Mouse (Mus musculus) cerebellum, adult 9-10 months (tissue): ENCODE data around the gene Csnk1g1.

ENCODE experiments used
- DNase-seq: peaks from one replicate; pipeline ENCODE4 v3.0.0; 2022

The Csnk1g1 gene

DNA sequence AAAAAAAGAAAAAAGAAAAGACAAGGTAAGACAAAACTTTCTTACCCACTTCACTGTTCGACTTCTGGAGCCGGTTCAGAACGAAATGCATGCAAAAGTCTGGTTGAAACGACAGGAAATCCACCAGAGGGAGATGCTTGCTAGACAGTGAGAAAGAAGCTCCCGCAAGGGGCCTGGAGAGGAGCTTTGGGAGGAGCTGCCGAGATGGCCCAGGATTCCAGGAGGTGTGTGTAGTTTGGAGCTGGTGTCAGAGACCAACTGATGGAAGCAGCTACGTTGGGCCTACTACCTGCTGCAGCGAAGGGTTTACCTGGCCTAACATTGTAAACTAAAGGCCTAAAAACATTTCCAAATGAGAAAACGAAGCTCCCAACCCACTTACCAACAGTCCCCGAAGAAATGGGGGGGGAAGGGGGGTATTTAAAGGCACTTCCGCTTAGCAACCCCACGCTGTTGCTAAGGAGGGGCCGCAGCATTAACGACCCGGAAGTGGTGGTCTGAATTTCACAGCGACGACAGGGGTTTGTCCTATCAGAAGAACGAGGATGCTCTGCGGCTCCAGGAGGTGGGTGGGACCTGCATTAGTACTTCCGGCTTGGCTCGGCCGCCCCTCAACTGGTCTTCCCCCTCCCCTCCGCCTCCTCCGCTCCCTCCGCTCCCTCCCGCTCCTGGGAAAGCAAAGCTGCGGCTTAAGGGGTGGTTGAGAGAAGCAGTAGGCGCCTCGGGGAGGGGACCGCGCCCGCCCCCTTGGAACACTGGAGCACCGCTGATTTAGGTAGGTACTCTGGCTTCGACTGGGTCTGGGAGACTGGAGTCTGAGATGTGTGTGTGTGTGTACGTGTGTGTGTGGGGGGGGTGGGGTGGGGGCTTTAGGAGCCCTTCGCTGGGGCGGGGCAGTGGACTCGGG, at the start of gene Csnk1g1, which contains the start of gene Trip4:
Gene Csnk1g1, plus strand, starts transcription at position 531 of the 907 bp plus-strand sequence.
Gene Trip4, minus strand, starts transcription at position 401 of the 907 bp plus-strand sequence.
- peak; percentile 98 for DNase-seq

DNA sequence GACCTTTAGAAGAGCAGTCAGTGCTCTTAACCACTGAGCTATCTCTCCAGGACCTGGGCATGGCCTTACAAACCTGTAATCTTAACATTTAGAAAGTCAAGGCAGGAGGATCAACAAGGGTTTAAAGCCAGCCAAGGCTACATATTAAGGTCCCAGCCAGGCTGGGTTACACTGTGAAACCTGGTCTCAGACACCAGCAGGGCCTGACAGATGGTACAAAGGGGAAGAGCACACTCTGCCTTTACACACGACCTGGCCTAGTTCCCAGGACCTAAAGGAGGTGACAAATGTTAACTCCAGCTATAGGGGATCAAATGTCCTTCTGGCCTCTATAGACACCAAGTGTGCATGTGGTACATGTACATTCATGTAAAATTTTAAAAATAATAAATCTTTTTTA, 49.1 kb upstream of the Csnk1g1 start:
- DNase-seq, result peak; percentile 61

DNA sequence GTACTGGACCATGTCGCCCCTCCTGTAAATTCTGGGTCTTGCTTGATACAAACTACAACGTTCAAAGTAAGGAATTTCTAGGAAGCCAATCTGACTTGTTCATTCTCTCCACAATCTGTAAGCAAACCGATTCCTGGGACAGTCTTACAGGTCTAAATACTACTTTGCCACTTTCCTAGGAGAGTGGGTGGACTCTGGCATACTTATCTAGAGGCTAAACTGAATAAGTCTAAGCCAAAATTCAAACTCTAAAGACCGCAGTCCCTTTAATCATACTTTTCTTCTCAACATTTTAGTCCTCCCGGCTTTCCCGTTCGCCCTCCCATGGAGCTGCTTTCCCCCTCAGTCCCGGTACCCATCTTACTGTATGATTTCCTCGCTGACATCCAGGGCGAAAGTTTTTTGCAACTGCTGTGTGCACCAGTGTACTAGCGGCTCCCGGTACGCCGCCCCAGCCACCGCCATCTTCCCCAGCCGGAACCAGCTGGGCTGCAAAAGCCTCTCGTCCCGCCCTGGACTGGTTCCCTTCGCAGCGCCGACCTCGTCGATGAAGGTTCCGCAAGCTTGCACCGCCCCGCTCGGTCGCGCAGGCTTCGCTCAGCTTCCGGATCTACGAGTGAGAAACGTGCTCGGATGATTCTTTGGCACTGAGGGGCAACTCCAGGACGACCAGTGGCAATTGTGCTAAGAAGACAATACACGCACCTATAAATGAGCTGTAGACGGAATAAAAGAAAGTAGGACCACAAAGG, 24.0 kb upstream of the Csnk1g1 start:
- peak; percentile 87 for DNase-seq

DNA sequence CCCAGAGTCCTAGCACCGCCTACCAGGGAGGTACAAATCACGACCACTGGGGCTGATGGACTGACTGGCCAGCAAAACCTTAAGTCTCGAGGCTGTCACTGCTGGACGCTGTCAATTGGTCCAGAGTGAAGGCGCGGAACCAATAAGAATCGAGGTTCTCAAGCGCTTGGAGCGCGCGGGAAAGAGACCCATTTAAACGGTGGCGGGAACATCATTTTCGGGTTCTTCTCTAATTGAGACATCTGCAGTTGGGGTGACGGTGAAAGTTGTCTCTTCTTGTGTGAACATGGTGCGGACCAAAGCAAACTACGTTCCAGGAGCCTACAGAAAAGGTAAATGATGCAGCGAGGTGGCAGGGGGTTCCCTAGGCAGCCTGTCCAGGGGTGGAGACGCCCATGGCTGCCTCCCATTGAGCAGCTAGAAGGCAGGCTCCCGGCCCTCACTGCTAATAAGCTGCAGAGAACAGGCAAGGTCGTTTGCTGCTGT, 18.5 kb upstream of the Csnk1g1 start, which contains the start of gene Pclaf:
Gene Pclaf, plus strand, starts transcription at position 95 of the 486 bp plus-strand sequence.
- DNase-seq, result no peak

DNA sequence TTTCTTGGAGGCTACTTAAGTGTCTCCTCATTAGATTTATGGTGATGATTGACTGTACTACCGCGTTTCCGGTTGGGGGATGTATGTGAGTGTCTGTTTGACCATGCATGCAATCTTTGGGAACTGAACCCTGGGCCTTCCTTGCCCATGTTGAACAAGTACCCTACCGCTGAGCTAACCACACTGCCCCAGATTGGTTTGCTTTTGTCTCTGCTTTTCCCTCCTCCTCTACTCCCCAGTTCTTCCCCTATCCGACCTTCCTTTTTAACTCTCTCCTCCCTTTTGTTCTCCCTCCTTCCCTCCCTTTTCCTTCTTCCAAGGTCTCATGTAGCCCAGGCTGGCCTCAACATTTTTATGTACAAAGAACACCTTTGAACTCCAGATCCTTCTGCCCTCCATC, 17.6 kb upstream of the Csnk1g1 start:
- DNase-seq, result no peak

DNA sequence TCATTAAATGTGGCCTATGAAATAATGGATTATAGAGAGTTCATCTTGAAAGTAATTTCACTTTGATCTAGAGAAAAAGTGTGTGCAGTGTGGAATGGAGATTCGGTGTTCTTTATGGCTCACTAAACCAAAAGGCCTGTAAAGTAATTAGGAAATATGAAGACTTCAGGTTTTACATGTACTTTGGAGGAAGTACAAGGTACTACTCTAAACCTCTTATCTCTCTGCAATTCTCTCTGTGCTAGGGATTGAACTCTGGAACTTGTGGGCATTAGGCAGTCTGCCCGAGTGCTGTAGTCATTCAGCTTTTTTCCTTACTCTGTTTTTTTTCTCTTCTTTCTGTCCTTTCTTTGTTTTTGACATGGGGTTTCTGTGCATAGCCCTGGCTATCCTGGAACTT, 11.7 kb upstream of the Csnk1g1 start:
- DNase-seq, result no peak

DNA sequence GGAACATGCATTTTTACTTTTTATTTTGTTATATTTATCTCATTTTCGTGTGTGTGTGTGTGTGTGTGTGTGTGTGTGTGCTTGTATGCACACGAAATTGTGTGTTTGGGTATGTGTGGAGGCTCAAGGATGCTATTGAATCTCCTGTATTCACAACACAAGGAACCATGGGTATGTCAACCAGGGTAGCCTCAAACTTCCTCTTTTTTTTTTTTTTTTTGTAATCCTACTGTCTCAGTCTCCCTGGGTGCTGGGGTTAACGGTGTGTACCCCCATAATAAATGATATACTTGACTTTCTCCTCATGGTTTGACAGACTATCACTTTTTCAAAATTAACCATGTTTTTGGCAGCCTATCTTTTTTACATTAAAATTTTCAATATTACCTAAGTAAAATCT, 5.8 kb upstream of the Csnk1g1 start:
- no peak for DNase-seq

DNA sequence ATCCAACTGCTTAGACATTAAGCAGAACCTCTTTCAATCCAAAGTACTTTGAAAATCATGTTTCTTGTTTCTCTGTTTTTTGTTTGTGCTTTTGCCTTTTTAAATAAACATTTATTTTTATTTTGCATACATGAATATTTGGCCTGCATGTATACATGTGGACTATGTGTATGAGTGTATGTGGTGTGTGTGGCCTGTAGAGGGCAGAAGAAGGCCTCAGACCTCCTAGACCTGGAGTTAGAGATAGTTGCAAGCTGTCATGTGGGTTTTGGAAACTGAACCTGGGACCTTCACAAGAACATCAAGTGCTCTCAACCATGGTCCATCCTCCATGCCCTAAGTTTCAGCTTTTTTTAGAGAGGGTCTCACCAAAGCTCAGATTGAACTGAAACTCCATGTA, 5.3 kb upstream of the Csnk1g1 start:
- DNase-seq, result no peak

DNA sequence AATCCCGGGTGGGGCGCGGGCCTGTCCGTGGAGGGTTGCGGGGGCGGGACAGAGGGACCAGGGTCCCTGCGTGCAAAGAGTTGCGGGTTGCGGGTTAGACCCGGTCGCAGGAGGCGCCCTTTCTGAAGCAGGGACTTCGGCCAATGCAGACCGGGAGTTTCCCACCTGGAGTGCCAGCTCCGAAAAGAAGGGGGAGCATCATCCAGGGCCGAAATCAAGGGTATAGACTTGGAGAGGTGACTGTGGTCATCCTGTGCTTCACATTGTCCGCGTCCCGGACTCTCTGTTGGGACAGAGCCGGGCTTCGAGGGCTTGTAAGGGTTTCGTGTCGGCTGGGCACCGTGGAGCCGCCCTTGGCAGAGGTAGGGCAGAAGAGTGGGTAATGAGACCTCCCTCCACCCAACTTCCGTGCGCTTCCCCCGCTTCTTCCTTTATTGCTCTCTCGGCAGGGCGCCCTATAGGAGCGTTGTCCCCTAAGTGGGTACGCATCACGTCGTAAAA, 627 bp downstream of the Csnk1g1 start:
- peak; percentile 75 for DNase-seq

DNA sequence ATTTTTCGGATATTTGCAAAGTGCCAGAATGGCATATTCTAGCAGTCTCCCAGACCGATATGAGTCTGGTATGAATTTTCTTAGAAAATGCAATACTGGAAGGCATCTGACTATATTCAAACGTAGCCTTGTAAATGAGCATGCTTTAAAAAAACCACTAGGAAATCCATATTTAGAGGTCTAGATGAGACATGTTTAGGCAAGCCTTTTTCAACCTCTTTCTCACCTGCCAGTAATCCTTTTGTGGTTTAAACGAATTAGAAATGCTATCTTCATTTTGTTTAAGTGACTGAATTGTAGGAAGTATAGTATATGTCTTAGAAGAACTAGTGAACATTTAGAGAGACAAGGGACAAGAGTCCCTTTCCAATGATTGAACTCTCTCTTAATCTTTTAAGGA, 1.1 kb downstream of the Csnk1g1 start:
- DNase-seq, result no peak

DNA sequence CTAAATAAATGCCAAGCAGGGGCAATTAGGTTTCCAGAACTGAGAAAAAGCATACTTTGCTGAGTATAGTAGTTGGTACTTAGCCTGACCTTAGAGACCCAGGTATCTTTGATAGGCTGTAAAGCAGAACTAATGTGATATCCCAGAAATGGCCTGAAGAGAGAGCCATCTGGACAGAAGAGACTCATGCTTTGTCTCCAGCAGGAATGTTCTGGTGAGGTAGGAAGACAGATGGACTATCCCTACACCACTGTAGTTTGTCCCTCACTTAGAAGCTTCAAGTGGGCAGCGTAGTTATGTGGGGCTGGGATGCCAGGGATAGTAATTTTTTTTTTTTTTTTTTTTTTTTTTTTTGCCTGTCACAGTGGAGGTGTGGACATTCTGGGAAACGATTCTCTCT, 5.3 kb downstream of the Csnk1g1 start:
- peak; percentile 82 for DNase-seq

DNA sequence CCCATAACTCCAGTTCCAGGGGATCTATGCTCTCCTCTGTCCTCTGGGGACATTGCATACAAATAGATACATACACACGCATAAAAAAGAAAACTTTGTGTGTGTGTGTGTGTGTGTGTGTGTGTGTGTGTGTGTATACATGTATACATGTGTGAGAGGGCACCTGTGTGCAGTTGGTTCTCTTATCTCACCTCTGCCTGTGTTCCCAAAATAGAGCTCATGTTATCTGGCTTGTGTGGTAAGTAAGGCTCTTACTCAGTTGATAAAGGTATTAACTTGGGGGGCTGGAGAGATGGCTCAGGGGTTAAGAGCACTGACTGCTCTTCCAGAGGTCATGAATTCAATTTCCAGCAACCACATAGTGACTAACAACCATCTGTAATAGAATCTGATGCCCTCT, 8.3 kb downstream of the Csnk1g1 start:
- DNase-seq, result no peak

DNA sequence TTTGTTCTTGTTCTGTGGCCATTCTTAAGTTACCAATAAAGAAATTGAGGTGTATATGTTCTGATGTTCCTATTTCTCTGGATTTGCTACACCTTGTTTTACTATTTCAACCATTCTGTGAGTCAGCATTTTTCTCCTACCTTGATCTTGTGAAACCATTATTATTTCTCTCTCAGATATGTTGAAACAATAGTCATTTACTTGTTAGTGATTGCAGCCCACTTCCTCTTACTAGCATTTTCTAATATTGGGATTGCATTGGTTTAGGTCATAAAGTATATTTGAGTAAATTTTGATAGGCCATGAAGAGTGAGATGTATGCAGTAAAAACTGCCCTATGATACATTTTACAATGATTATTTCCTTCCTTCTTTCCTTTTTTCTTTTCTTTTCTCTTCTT, 19.7 kb downstream of the Csnk1g1 start:
- DNase-seq, result no peak

DNA sequence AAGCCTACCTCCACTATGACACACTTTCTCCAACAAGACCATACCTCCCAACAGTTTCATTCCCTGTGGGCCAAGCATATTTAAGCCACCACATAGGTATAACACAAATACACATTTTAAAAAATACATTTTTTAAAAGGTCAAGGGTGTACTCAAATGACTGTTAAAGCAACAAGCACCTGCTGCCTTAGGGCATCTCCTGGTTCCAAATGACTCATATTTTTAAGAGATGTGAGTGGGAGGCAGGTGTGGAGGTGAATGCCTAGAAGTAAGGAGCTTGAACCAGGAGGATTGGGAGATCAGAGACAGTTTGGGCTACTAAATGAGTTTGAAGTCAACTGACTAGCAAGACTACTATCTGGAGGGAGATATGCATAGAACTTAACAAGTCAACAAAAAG, 21.1 kb downstream of the Csnk1g1 start:
- no peak for DNase-seq

DNA sequence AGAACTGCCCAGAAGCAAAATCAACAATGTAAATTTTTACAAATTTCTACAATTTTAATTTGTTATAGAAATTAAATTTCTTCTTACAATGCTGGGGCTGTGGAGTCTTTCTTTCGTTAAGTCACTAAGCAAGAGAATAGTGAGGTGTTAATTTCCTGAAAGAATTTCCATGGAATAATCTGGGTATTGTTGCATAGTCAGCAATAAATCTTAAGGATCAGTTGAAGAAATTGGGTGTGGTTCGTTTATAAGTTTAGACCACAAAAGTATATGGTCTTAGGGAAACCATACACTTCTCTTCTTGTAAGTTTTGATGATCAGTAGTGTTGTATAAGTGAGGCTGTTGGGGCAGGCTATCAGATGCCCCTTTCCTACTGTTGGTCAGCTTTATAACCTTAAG, 28.8 kb downstream of the Csnk1g1 start:
- DNase-seq, result no peak

DNA sequence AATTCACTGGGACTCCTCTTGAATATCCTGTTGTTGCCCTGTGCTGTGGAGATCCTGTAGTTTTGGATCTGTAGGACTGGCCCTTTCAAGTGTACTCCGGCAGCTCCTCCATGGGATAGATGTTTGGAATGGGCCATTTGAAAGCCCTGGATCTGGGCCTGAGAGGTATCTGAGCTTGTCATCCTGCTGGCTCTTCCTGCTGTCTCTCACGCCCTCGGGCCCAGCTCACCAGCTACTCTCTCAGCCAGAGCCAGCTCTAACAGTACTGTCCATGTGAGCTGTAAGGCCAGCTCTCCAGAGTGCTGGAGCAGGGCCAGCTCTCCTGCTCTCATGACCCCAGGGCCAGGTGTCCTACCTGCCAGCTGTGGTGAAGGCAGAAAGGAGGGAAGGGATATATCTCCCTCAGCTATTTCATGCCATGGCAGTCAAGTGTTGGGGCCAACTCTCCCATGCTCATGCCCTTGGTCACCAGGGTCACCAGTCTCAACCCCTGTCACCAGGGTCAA, 42.4 kb downstream of the Csnk1g1 start:
- peak; percentile 19 for DNase-seq

DNA sequence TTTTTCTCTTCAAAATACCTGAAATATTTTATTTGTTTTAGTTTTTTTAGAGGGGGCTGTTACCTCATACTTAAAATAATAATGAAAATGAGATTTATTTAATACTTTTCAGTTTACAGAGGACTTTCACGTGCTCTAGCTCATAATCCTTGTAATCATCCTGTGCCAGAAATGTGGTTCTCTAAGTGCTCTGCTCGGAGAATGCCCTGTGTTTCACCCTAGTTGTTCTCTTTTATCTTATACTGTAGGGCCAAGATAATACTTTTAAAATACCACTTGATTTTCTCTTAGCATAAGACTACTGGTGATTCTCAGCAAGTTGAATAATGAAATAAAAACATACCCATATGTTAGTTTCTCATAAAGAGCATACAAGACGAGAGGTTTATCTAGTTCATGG, 61.3 kb downstream of the Csnk1g1 start:
- DNase-seq, result no peak

DNA sequence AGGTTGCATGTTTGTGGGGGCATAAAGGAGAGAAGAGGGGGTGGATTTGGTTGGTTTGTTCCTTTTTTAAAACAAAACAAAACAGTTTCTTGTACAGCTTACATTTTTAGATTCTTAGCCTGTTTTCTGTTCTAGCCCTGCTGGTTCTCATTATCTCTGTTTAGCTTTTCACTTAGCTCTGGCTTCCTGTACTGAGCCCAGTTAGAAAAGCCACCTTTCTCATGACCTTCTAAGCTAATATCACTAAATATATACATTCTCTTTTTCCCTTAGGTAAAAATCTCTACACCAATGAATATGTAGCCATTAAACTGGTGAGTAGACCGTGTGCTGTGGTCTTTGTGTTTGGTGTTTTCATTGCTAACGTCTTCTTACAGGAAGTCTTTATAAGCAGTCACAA, 64.5 kb downstream of the Csnk1g1 start:
- DNase-seq, result no peak

DNA sequence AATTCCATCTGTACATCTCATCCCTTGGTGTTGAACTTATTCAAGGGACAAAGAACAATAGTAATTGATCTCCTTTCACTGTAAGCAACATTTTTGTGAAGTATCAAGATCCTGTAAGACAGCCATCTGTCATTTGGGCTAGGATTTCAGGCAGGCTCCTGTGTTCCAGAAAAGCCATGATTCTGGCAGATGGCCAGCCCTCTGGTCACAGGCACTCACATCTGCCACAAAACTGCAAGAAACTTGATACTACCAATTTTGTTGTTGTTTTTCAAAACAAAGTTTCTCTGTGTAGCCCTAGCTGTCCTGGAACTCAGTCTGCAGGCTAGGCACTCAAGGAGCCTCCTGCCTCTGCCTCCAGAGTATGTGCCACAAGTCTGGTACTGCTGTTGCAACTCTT, 67.2 kb downstream of the Csnk1g1 start:
- peak; percentile 58 for DNase-seq

DNA sequence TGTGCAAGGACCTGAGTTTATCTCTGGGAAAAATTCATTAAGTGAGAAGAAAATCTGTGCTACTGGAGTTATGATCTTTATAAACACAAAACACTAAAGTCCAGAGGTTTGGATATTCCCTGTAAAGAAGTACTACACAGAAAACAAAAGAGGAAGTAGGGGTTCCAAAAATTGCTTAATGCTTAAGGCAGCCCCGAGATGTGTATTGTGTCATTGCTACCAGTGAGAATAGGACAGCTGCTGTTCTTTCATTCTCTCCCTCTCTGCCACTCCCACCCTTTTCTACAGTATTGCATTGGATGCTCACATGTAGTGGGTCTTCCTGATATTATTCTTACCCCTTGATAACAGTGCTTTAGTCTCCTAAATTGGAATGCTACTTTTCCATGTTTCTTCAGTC, 74.1 kb downstream of the Csnk1g1 start:
- no peak for DNase-seq

DNA sequence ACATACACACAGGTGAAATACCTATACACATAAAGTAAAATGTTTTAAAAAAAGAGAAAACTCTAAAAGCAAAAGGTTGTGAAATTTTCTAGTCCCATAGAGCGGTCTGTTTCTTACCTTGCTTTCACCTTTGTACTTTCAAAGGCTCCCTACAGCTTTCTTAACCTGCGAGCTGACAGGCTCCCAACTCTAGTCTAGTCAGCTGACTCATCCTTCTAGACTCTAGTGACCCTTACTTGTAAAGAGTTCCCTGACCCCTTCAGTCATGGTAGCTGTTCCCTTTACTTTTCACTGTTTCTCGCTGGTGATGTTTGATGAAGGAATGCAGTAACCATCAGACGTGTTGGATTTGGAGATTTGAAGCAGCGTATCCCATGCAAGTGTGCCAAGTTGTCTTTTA, 78.3 kb downstream of the Csnk1g1 start:
- DNase-seq, result no peak

DNA sequence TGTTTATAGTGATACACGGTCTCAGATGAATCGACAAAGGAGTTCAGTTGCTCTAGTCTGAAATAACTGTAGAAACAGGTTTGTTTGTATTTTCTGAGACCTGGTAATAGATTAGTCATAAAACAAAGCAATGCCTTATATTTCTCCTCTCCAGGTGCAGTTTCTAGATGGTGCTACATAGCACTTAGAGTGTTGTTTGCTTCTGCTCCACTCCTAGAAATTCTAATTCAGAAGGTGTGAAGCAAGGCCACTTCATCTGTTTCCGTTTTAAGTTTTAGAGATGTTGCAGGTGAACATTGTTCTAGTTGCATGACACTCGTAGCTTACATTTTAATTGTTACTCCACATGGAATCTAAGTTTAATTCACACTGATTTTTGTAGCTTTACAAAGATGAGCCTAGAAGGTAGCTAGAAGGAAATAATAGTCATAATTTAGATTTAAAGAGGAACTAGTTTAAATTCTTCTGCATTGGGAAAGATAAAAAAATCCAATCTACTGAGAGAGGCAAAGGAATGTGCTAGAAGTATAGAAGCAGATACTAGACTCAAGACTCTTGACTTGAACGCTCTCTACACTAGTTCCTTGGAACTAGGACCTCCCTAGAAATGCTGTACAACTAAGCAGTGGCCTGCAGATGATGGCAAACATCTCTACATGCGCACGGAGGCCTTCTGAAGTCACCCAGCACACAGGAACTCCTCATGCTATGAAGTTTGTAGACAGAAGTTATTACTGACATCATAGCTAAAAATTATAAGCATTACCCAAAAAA, 87.1 kb downstream of the Csnk1g1 start:
- no peak for DNase-seq

DNA sequence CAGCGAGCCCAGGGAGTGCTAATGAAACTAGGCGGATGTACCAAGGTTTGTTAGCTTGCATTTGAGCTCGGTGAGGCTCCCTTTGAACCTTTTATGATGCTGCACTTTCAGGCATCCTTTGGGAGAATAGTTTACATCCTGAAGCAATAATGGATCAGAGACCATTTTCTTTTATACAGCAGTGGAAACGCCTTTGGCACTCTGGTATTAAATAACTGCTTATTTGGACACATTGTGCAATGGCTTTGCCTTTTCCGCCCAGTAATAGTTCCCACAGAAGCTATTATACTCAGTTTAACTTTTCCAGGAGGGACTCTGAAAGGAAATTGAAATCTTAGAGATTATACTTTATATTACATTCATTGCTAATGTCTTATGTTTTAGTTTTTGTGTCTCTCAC, 90.2 kb downstream of the Csnk1g1 start:
- no peak for DNase-seq
